Mouse (Mus musculus): ENCODE measurements around the gene Stard10. TPM values are rescaled to one million over a fixed set of nuclear protein-coding genes. Genes with fewer than 3 reads are reported as not detected.

Stard10 gene
- polyA plus RNA-seq, 1 experiment from 2014 or later, result 122 TPM

DNA sequence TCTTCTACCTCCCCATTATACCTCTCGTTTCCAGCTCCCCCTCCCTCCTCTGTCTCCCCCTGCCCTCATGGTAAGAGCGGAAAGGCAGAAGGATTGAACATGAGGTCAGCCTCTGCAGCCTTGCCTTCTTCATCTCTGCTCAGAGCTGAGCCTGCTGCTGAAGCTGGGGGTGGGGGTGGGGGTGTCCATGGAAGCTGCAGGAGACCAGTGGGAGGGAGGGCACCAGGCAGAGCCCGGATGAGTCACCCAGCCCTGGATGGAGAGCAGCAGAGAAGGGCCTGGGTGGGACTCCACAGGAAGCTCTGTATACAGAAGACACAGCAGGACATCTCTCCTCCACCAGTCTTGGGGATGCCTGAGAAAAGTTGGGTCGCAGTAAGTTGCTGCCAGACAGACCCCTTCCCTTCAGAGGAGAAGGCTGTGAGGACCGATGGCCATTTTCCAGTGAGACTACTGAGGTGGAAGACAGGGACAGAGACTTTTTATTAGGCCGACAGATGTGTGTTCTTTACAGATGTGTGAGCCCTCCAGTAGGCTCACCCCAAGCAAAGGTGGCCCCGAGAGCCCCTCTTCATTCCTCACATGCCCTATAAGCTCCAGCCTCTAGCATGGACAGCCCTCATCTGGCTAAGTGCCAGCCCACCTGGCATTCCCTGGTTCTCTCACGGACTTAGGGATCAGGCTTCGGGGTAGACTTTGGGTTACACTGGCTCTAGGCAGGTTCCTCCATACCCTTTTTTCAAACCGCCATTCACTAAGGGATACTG, 13.4 kb downstream of the Stard10 start:
- no peak overlapping the region for H3K27ac ChIP-seq (replicated peaks)

DNA sequence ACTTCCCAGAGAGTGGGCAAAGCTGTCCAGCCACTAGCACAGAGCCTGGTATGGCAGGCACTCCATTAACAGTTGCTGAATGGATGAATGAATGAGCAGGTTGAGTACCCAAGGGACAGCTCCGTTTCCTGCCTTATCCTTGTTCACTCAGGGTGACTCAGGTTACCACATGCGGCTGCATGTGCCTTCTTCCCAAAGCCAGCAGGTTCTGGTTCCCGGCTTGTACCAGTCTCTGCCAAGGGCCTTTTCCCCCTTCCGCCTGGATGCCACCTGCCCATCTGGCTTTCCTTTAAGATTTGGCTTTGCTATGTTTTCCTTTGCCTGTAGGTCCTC, 13.9 kb downstream of the Stard10 start:
- WGBS (ENCODE audit: insufficient replicate concordance), result 75% methylated on average over 4 of the region's 4 CpGs
- Histone ChIP-seq H3K9me3 (replicated peaks) (no peaks in the 10 kb centered on the region), H3K4me2 (no peak overlapping the region), H3K4me1 (replicated peaks) (peaks cover 62% of the 10 kb centered on the region), H3K36me3 (replicated peaks) (peaks cover 32% of the 10 kb centered on the region; the same call in 1 of the 2 replicates), H3K4me3 (replicated peaks) (no peak overlapping the region), H3K27me3 (no peaks in the 10 kb centered on the region), H3K27ac (replicated peaks) (no peak overlapping the region), H3K9ac (no peak overlapping the region)
- ATAC-seq (ENCODE audit: insufficient read depth), result no peak

More for the DNA sequence above, 13.4 kb downstream of the Stard10 start:
- H3K4me3 ChIP-seq (replicated peaks), result no peak overlapping the region
- H3K36me3 ChIP-seq (replicated peaks), result peaks cover 32% of the 10 kb centered on the region; the same call in 1 of the 2 replicates
- 70% methylated on average over 10 of the region's 10 CpGs for WGBS (ENCODE audit: insufficient replicate concordance)
- H3K4me1 ChIP-seq (replicated peaks), result peaks cover 61% of the 10 kb centered on the region
- no peaks in the 10 kb centered on the region for H3K9me3 ChIP-seq (replicated peaks)
- ATAC-seq (ENCODE audit: insufficient read depth), result no peak
- H3K4me2 ChIP-seq, result no peak overlapping the region
- no peak overlapping the region for H3K9ac ChIP-seq
- H3K27me3 ChIP-seq, result no peaks in the 10 kb centered on the region

DNA sequence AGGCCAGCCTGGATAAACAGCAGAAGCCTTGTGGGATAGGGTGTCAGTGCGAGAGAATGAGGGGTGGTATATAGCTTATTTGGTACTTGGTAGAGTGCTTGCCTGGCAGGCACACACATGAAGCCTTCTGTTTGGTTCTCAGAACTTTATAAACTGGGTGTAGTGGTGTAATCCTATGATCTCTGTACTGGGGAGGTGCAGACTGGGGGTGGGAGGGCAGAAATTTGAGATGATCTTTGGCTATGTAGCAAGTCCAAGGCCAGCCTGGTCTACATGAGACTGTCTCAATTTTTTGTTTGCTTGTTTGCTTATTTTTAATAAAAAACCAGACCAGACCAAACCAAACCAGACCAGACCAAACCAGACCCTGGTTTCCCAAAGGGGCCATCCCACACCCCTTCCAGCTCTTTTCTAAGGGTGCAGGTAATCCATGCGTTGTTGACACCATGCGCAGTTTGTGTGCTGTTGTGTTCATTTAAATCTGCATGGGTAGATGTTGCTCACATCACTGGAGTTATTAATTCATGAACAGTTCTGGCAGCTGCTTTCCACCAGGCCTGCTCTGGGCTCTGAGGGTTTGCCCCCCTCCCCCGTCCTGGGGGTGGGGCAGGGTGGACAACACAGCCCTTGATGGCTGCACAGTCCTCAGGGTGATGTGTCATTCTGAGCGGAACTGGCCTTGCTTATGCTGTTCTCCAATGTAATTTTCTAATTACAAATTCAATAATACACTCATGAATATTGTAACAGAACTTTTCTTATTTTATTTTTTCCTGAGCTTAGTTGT, 15.4 kb downstream of the Stard10 start:
- Histone ChIP-seq H3K27me3 (no peaks in the 10 kb centered on the region), H3K4me1 (replicated peaks) (peaks cover 57% of the 10 kb centered on the region), H3K36me3 (replicated peaks) (peaks cover 39% of the 10 kb centered on the region), H3K9ac (no peak overlapping the region), H3K27ac (replicated peaks) (no peak overlapping the region), H3K9me3 (replicated peaks) (no peaks in the 10 kb centered on the region), H3K4me3 (replicated peaks) (no peak overlapping the region), H3K4me2 (no peak overlapping the region)
- whole genome bisulfite sequencing (ENCODE audit: insufficient replicate concordance), result 78% methylated on average over 5 of the region's 5 CpGs
- no peak for ATAC-seq (ENCODE audit: insufficient read depth)

DNA sequence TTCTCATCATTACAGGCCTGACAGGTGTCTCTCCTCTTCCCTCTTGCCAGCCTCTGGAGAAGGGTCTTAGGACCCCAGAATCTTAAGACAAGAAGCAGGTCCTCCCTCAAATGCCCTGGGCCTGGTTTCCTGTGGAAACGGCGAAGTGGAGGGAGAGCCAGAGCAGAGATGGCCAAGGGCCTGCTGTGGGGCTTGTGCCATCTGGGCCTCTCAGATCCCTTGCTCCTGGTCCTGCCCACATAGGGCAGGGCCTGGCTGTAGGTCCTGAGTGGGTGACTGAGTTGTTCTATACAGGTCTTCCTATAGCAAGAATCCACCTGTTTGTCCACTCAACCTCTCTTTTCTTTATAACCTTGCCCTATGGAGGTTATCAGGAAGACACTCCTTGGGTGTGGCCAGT, 18.3 kb downstream of the Stard10 start:
- H3K27ac ChIP-seq (replicated peaks), result no peak overlapping the region
- H3K36me3 ChIP-seq (replicated peaks), result peaks cover 44% of the 10 kb centered on the region
- peaks cover 37% of the 10 kb centered on the region for H3K4me1 ChIP-seq (replicated peaks)
- H3K9ac ChIP-seq, result no peak overlapping the region
- 63% methylated on average over 2 of the region's 2 CpGs for WGBS (ENCODE audit: insufficient replicate concordance)
- no peak overlapping the region for H3K4me3 ChIP-seq (replicated peaks)
- ATAC-seq (ENCODE audit: insufficient read depth), result no peak
- no peaks in the 10 kb centered on the region for H3K27me3 ChIP-seq
- H3K4me2 ChIP-seq, result peak overlapping the region; percentile 1; the same call in 1 of the 2 replicates
- no peaks in the 10 kb centered on the region for H3K9me3 ChIP-seq (replicated peaks)

DNA sequence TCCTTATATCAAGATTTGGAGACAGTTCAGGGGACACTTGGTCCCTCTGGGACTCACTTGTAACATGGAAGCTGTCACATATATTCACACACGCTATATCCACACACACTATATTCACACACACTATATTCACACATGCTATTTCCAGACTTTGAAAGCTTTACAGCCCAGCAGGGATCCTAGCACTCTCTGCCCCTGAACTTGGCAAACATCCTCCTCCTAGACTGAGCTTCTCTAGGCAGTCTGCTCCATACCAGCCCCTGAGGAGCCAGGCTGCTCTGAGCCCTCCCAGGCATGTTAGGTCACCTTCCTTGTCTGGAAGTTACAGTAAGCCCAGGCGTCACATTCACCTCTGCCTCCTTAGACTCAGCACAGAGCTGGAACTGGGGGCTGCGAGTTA, 19.8 kb downstream of the Stard10 start:
- H3K36me3 ChIP-seq (replicated peaks), result peaks cover 41% of the 10 kb centered on the region

DNA sequence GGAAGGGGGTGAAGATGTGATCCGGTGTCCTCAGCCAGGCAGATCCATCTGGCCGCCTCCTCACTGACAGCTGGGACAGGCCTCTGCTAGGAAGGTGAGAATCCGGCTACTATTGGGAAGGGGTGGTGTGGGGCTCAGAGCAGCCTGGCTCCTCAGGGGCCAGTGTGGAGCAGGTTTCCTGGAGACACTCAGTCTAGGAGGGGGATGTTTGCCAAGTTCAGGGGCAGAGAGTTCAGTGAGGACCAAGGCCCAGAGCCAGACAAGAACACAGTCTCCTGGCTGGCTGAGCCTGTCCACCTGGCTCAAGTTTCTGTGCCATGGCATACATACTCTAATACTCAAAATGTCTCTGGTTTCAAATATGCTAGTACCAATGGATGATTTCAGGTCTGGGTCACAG, 20.5 kb downstream of the Stard10 start:
- no peak overlapping the region for H3K4me2 ChIP-seq
- H3K9ac ChIP-seq, result no peak overlapping the region
- 67% methylated on average over 3 of the region's 3 CpGs for WGBS (ENCODE audit: insufficient replicate concordance)
- H3K4me3 ChIP-seq (replicated peaks), result no peak overlapping the region
- peaks cover 42% of the 10 kb centered on the region for H3K4me1 ChIP-seq (replicated peaks)
- H3K36me3 ChIP-seq (replicated peaks), result peaks cover 44% of the 10 kb centered on the region
- no peak overlapping the region for H3K27ac ChIP-seq (replicated peaks)
- H3K27me3 ChIP-seq, result no peaks in the 10 kb centered on the region
- no peaks in the 10 kb centered on the region for H3K9me3 ChIP-seq (replicated peaks)
- ATAC-seq (ENCODE audit: insufficient read depth), result no peak

More for the DNA sequence above, 19.8 kb downstream of the Stard10 start:
- H3K9me3 ChIP-seq (replicated peaks), result no peaks in the 10 kb centered on the region
- no peaks in the 10 kb centered on the region for H3K27me3 ChIP-seq
- no peak overlapping the region for H3K4me3 ChIP-seq (replicated peaks)
- peaks cover 39% of the 10 kb centered on the region for H3K4me1 ChIP-seq (replicated peaks)
- ATAC-seq (ENCODE audit: insufficient read depth), result no peak
- H3K27ac ChIP-seq (replicated peaks), result no peak overlapping the region
- H3K4me2 ChIP-seq, result no peak overlapping the region
- 69% methylated on average over 3 of the region's 3 CpGs for WGBS (ENCODE audit: insufficient replicate concordance)
- no peak overlapping the region for H3K9ac ChIP-seq

DNA sequence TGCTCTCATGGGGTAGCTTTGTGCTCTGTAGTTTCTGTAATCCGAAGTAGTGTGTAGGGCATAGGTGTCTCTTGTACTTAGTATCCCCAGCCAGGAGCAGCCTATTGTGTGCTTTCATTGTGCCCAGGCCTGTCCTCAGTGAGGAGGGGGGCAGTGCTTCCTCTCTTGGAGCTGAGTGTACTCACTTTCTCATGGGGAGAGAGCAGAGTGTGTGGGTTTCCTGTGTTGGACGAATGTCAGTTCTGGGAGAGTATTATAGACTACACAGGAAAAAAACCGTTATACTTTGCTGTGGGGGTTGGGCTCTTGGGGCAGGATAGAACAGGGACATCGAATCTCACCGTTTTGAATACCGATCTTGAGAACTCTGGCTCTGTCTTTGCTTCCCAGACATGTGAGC, 24.5 kb downstream of the Stard10 start:
- Histone ChIP-seq H3K9ac (no peak overlapping the region), H3K27ac (replicated peaks) (0 out of 2 replicates have a peak overlapping the region, but pooled peaks have one; percentile 0), H3K4me1 (replicated peaks) (peaks cover 52% of the 10 kb centered on the region)

DNA sequence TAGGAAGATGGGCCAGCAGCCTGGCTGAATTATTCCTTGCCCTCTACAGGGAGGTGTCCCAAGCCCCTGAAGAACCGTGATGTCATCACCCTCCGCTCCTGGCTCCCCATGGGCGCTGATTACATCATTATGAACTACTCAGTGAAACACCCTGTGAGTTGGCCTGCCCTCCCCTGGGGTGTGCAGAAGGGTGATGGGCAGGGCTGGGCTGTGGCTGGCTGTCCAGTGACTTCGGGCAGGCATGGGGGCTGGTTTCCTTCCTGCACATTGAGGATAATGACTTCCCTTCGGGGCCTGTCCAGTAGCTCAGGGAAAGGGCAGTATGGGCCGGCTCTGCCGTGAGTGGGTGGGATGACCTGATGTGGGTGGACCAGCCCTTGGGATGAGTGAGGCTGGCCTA, 26.2 kb downstream of the Stard10 start:
- H3K4me1 ChIP-seq (replicated peaks), result peaks cover 65% of the 10 kb centered on the region
- peak; percentile 10; the same call in 1 of the 2 replicates for ATAC-seq (ENCODE audit: insufficient read depth)
- no peak overlapping the region for H3K4me3 ChIP-seq (replicated peaks)
- H3K9ac ChIP-seq, result no peak overlapping the region
- H3K27ac ChIP-seq (replicated peaks), result no peak overlapping the region
- no peaks in the 10 kb centered on the region for H3K27me3 ChIP-seq
- no peak overlapping the region for H3K4me2 ChIP-seq
- WGBS (ENCODE audit: insufficient replicate concordance), result 43% methylated on average over 7 of the region's 7 CpGs
- peaks cover 50% of the 10 kb centered on the region for H3K36me3 ChIP-seq (replicated peaks)
- H3K9me3 ChIP-seq (replicated peaks), result no peaks in the 10 kb centered on the region

More for the DNA sequence above, 24.5 kb downstream of the Stard10 start:
- Histone ChIP-seq H3K36me3 (replicated peaks) (peaks cover 62% of the 10 kb centered on the region), H3K27me3 (no peaks in the 10 kb centered on the region), H3K9me3 (replicated peaks) (no peaks in the 10 kb centered on the region), H3K4me3 (replicated peaks) (no peak overlapping the region), H3K4me2 (no peak overlapping the region)
- ATAC-seq (ENCODE audit: insufficient read depth), result no peak
- 18% methylated on average over 6 of the region's 6 CpGs for WGBS (ENCODE audit: insufficient replicate concordance)

DNA sequence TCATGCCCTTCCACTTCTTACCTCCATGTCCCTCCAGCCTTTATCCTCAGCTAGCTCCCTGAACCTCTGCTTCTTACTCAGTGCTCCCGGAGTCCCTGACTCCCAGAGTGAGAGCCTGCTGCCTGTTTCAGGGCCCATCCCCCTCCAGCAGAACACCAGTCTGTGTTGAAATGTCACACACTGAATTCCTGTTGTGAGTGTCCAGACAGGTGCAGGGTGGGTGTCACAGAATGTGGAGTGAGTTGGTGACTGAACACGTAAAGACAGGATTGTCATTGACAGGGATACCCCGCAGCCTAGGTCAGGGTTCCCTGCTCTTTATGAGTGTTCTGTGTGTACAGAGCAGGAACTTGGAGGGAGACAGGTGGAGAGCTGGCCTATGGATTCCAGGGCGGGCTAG, 28.0 kb downstream of the Stard10 start:
- ATAC-seq (ENCODE audit: insufficient read depth), result no peak
- Histone ChIP-seq H3K27me3 (no peaks in the 10 kb centered on the region), H3K4me2 (no peak overlapping the region), H3K4me3 (replicated peaks) (no peak overlapping the region), H3K4me1 (replicated peaks) (peaks cover 79% of the 10 kb centered on the region), H3K9ac (no peak overlapping the region), H3K36me3 (replicated peaks) (peaks cover 41% of the 10 kb centered on the region), H3K9me3 (replicated peaks) (no peaks in the 10 kb centered on the region), H3K27ac (replicated peaks) (no peak overlapping the region)
- WGBS (ENCODE audit: insufficient replicate concordance), result 70% methylated on average over 4 of the region's 4 CpGs

DNA sequence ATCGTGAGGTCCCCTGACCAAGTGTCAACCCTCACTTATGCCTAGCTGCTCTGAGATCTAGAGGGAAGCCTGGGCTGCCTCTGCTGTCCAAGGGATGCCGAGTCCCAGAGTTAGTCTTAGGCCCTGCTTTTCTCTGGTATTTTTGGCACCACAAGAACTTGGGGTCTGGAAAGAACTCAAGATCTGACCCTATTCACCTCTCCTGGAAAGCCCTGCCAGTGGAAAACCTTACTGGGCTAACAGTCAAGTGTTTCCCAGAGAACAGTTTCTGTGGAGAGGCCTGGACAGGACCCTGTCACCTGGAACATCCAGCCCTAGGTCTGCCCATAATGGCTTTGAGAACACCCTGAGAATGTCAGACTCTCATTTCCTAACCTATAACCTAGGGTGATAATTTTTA, 30.1 kb downstream of the Stard10 start:
- Histone ChIP-seq H3K4me2 (peak overlapping the region; percentile 90; the same call in 1 of the 2 replicates), H3K9ac (no peak overlapping the region), H3K4me3 (replicated peaks) (no peak overlapping the region), H3K36me3 (replicated peaks) (peaks cover 41% of the 10 kb centered on the region), H3K4me1 (replicated peaks) (peaks cover 71% of the 10 kb centered on the region), H3K27me3 (no peaks in the 10 kb centered on the region), H3K9me3 (replicated peaks) (no peaks in the 10 kb centered on the region), H3K27ac (replicated peaks) (peak overlapping the region; percentile 38; the same call in 1 of the 2 replicates)
- ATAC-seq (ENCODE audit: insufficient read depth), result no peak
- 67% methylated on average over 2 of the region's 2 CpGs for WGBS (ENCODE audit: insufficient replicate concordance)

DNA sequence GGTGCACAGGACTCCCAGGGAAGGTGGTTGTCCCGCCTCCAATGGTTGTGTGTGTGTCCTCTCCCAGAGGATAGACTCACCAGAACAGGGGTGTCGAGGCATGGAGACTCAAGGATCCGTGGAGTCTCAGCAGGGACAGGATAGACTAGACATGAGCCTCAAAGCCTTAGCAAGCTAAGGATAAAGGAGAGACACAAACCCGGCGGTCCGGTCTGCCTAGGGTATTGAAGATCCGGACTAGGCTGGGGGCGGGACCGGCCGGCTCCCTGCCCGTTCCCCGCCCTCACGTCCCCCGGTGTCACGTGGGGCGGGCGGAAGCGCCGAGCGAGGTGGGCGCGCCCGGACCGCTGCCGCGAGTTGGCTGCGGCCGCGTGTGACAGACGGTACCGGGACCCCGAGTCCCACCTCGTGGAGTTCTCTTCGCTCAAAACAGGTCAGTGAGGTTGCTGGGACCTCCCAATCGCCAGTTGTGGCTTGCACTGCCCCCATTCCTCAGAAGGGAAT, 30.9 kb downstream of the Stard10 start, which contains the start of gene Arap1:
TSS of gene Arap1 (plus strand) at position 301 of the 504 bp plus-strand sequence.
- peak within 1 kb of the TSS; percentile 90 for H3K4me2 ChIP-seq
- peak within 1 kb of the TSS; percentile 63 for H3K4me3 ChIP-seq (replicated peaks)
- H3K36me3 ChIP-seq (replicated peaks), result peaks cover 33% of the 10 kb centered on the region
- H3K9me3 ChIP-seq (replicated peaks), result no peaks in the 10 kb centered on the region
- 1% methylated on average over 35 of the region's 35 CpGs for WGBS (ENCODE audit: insufficient replicate concordance)
- H3K9ac ChIP-seq, result peak within 1 kb of the TSS; percentile 59
- H3K27me3 ChIP-seq, result no peaks in the 10 kb centered on the region
- H3K4me1 ChIP-seq (replicated peaks), result peaks cover 74% of the 10 kb centered on the region
- peak within 1 kb of the TSS; percentile 59 for H3K27ac ChIP-seq (replicated peaks)
- peak; percentile 62 for ATAC-seq (ENCODE audit: insufficient read depth)

Data from liver, embryonic 15.5 days (tissue).